Mouse (Mus musculus): ENCODE measurements at regions not wholly inside any gene's neighbourhood (a gene's known extent, or its start where the extent isn't known, plus 50 kb on each side); places are given as distances from the start of the nearest gene placed in this dataset.

DNA sequence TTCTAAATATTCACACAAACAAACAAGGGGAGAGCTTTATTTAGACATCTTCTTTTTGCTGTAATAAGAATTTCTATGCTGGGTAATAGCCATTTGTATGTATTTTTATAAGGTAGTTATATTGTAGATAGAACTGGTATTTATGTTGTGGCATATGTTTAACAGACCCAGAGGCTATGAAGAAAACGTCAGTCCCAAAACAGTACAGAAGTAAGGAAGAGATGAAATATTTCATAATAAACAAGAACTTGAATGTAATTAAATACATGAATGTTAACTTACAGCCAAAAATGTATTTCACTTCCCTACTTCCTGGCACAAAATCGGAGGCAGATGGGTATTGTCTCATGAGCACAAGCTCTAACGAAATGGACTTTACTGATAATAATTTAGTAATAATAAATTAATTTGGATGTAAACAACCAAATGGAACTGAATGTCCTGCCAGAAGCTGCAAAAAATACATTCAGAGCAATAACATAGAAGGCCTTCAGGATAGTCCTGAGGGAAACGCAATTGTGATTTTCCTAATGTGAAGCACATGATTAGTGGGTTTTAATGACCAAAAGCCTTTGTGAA lies 645.9 kb upstream of the Adamts5 start:
- in situ Hi-C loops (cut with MseI, MboI) = no loop called here

DNA sequence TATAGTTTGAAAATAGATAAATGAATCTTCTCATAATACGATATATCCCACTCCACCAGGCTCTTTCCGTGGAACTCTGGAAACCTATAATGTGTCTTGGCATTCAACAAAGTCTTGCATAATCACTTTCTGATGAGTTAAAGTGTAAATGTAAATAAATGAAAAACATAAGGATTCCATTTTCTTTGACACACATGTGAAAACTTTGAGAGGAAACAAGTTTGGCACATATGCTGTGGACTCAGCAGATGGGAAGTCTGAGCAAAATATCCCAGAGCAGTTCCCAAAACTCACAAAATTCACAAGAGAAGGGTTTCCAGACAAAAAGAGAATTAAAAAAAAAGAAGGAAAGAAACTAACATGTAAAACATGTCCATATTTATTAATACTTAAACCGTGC lies 645.3 kb upstream of the Adamts5 start:
- in situ Hi-C loops (cut with MseI, MboI) = no loop called here

GRCm38 (mm10) chr16:86544121-86544520 lies 642.5 kb upstream of the Adamts5 start:
- in situ Hi-C loops (cut with MseI, MboI) = no loop called here

GRCm38 (mm10) chr16:86536479-86536878 lies 634.9 kb upstream of the Adamts5 start:
- in situ Hi-C loops (cut with MseI, MboI) = no loop called here

DNA sequence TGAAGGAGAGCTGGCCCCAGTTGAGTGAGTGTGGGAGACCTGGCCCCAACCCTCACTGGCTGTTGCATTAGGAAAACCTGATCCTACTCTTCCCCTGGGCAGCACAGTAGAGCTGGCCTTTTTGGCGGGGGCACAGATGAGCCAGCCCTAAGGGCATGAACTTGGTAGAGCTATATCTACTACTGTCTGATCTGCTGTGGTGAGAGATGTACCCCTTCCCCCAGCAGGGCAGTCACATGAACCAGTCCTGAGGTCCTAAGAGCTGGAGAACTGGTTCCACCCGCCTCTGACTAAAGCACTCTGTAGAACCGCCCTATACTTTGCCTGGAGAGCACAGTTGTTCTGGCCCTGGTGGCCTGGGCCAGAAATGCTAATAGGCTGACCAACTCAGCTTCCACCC lies 622.5 kb upstream of the Adamts5 start:
- in situ Hi-C loops (cut with MseI, MboI) = no loop called here

GRCm38 (mm10) chr16:86516935-86517334 lies 615.3 kb upstream of the Adamts5 start:
- in situ Hi-C loops (cut with MseI, MboI) = no loop called here

DNA sequence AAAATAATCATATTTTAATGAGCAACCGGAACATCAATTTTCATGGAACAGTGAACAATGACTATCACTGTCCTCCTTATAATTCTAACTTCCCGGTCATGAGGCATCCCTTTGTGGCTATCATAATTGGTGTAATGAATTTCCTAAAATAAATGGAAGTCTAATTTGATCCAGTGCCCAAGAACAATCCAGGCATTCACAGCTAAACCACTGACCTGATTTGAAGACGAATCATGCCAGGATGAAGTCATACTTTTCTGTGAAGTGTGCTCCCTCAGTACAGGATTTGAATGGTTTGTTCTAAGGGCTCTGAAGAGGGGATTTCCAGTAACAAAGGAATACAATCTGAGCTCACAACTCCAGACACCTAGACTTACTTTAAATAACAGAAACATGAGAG lies 614.5 kb upstream of the Adamts5 start:
- in situ Hi-C loops (cut with MseI, MboI) = no loop called here

- in situ Hi-C loops (cut with MseI, MboI) = no loop called here
These were observed 599.7 kb upstream of the Adamts5 start for GRCm38 (mm10) chr16:86501074-86501952.

GRCm38 (mm10) chr16:86475145-86475544 lies 573.5 kb upstream of the Adamts5 start:
- in situ Hi-C loops (cut with MseI, MboI) = no loop called here

- in situ Hi-C loops (cut with MseI, MboI) = no loop called here
These were observed 571.6 kb upstream of the Adamts5 start for GRCm38 (mm10) chr16:86473059-86473740.

DNA sequence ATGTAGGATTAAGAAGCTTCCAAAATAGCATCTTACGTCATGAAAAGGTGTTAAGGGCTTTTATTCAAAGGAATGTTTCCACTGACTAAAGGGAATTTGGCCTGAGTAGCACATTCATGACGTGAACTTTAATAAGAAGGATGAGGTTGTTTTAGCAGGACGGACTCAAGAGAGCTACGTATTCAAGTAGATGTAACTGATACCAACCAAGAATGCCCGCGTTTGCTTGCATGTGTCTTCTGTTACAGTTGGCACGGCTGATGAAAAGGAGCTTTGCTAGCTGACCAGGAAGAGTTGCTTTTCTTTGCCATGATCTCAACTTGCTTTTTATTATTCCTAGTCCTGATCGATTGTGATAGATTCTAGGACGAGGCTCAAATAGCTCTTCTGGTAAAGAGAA lies 559.4 kb upstream of the Adamts5 start:
- in situ Hi-C loops (cut with MseI, MboI) = no loop called here

DNA sequence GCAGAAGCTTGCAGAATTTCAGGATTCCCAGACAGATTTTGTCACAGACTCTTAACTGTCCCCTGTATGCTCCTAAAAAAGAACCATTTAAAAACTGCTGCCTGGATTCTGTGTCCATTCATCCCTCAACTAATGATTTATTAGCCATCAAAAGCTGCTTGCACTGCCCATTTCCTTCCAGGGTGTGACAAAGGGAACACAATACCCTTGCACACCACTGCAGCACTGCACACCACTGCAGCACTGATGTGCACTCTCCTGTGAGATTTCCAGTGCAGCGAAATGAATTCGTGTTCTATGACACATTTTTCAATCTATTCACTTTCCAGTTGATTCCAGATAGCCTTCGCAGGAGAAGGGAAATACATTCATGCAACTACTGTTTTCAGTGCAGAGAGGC lies 555.0 kb upstream of the Adamts5 start:
- in situ Hi-C loops (cut with MseI, MboI) = no loop called here

DNA sequence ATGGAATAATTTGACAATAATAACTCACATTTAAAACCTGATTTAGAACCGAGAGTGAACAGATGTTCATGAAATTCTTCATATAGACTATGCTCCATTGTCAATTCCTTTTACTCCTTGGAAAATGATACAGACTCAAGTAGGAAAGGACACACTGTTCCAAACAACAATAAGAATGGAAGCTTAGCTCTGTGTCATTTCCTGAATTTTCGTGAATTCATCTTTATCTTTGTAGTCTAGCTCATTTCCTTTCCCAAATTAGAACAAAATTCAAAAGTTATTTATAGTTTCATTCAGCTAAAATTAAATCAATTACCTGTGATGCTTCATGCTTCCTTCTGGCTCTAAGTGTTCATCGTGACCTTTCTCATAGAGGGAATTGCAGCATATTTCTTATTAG lies 553.2 kb upstream of the Adamts5 start:
- in situ Hi-C loops (cut with MseI, MboI) = no loop called here

- in situ Hi-C loops (cut with MseI, MboI) = no loop called here
These were observed 552.4 kb upstream of the Adamts5 start for GRCm38 (mm10) chr16:86454031-86454430.

DNA sequence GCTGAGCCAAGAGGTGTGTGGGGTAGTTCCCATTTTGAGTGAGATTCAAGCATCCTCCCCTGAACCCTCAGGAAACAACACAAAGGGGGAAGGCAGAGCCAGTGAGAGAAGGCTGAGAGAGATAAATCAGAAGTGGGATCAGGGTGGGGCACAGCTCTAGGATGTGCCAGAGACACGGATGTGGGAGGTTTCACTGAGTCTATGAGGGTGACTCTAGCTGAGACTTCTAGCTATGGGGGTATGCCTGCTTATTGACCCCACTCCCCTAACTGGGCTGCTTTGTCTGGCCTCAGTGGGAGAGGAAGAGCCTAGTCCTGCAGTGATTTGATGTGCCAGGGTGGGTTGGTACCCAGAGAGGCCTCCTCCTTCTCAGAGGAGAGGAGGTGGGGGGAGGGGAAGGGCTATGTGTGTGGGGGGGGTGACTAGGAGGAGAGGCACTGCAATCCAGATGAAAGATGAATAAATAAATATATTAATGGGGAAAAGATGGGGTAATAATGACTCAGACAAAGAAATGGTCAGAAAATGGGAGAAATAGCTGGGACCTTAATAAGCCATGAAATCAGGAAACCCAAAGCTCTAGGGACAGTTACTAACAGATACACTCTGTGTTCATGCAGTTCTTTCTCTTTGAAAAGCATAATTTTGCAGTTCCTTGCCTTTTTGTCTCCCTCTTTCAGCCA lies 547.0 kb upstream of the Adamts5 start:
- in situ Hi-C loops (cut with MseI, MboI) = loop anchor here in 1 of 2 experiments (25.0 kb wide), 1 partner anchor 789 kb away; no protein-coding TSS in a partner anchor

GRCm38 (mm10) chr16:86419458-86419857 lies 517.8 kb upstream of the Adamts5 start:
- in situ Hi-C loops (cut with MseI, MboI) = loop anchor here in 1 of 2 experiments (5.0 kb wide), 1 partner anchor 612 kb away; no protein-coding TSS in a partner anchor

DNA sequence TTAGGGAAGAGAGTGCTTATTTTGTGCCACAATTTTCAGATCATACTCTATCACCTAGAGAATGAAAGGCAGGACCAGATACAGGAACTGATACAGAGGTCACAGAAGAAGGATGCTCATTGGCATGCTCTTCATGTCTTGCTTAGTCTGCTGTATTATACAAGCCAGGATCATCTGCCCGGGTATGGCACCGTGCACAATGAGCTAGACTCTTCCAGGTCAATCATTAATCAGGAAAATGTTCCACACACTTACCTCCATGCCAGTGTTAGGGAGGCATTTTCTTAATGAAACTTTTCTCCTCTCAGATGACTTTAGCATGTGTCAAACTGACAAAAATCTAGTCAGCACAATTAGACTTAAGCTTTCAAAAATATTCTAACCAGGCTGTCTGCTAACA lies 502.7 kb upstream of the Adamts5 start:
- in situ Hi-C loops (cut with MseI, MboI) = no loop called here

GRCm38 (mm10) chr16:86401381-86401780 lies 499.8 kb upstream of the Adamts5 start:
- in situ Hi-C loops (cut with MseI, MboI) = no loop called here

DNA sequence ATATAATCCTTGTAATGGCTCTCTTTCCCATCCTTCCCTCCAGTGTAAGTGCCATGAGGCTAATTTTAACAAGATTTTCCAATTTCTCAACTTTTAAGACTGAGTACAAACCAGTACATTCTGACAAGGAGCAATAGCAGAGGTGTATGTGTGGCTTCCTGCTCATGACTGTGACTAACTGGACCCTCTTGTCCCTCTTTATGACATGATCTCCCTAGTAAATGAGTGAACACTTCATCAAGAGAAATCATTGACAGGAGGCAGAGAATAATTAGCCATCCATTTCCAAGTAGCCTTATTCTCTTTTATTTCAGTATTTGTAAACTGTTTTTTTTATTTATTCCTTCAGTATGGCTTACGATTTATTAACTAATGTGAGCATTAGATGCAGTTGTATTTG lies 497.7 kb upstream of the Adamts5 start:
- in situ Hi-C loops (cut with MseI, MboI) = no loop called here

- in situ Hi-C loops (cut with MseI, MboI) = no loop called here
These were observed 495.9 kb upstream of the Adamts5 start for GRCm38 (mm10) chr16:86397521-86397920.

DNA sequence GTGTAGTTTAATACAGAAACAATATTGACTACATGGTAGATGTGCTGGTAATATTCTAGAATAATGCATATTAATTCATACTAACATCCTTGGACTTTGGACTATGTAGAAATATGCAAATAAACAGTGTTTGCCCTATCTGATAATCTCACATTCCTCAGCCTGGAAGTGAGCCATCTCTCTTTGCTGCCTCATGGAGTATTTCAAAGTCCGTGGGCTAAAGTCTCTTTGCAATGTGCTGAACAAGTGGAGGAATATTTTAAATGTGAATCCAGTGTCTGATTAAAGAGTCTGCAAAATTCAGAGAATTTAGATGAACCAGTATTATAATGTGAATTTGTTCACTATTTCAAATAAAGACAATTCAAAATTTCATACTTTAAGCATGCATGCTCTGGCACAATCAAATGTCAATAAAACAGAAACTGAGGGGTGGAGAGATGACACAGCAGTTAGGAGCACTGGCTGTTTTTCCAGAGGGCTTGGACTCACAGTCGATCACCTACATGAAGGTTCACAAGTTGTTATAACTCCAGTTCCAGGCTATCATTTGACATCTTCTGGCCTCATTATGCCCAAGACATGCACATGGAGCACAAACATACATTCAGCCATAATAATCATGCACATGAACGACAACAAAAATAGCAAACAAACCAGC lies 487.6 kb upstream of the Adamts5 start:
- in situ Hi-C loops (cut with MseI, MboI) = no loop called here
